Mouse (Mus musculus) lung, embryonic 15.5 days (tissue): Measurements from ENCODE around the gene Efna3. TPM values are rescaled to one million over a fixed set of nuclear protein-coding genes. Genes with fewer than 3 reads are reported as not detected.

Experiments
- ATAC-seq: fragments of 200-750 bp; cut with Nextera tagmentation; 2 replicates; pipeline ENCODE4 v1.8.0; 2017; ENCODE audit warnings: moderate number of reproducible peaks, borderline replicate concordance; ENCODE audit not compliant: low FRiP score, low TSS enrichment; ENCODE audit errors: extremely low read depth
- H3K27ac ChIP-seq: fragments of 300-500 bp; sonication (generic); 2 replicates; pipeline ENCODE4 v1.5.1; 2015; ENCODE audit warnings: moderate library complexity, mild to moderate bottlenecking, inconsistent platforms
- H3K27me3 ChIP-seq: fragments of 300-500 bp; sonication (generic); 2 replicates; pipeline ENCODE4 v1.6.1; 2015; ENCODE audit warnings: inconsistent platforms
- H3K36me3 ChIP-seq: fragments of 300-500 bp; sonication (generic); 2 replicates; pipeline ENCODE4 v1.6.1; 2015; ENCODE audit warnings: inconsistent platforms
- H3K4me1 ChIP-seq: fragments of 300-500 bp; sonication (generic); 2 replicates; pipeline ENCODE4 v1.6.1; 2015; ENCODE audit warnings: inconsistent platforms
- H3K4me2 ChIP-seq: fragments of 300-500 bp; sonication (generic); 2 replicates; pipeline ENCODE4 v1.6.1; 2015; ENCODE audit warnings: inconsistent platforms, mild to moderate bottlenecking, moderate library complexity
- H3K4me3 ChIP-seq: fragments of 300-500 bp; sonication (generic); 2 replicates; pipeline ENCODE4 v1.5.1; 2015; ENCODE audit warnings: mild to moderate bottlenecking, inconsistent platforms
- H3K9ac ChIP-seq: fragments of 300-500 bp; sonication (generic); 2 replicates; pipeline ENCODE4 v1.6.1; 2015; ENCODE audit warnings: inconsistent platforms
- H3K9me3 ChIP-seq: fragments of 300-500 bp; sonication (generic); 2 replicates; pipeline ENCODE4 v1.6.1; 2016; ENCODE audit warnings: inconsistent platforms
- WGBS: fragments of 180-500 bp; shearing (Covaris S2); methylation state at CpG from one replicate; pipeline ENCODE4 v1.1.7; 2015; 5-methylcytosine and 5-hydroxymethylcytosine counted together
- polyA plus RNA-seq: library from polyadenylated mRNA; unstranded; fragments of >200 nt; fragmentation: Nextera tagmentation; extraction: Ambion mirVana; gene quantifications from 2 replicates; pipeline ENCODE4 v1.2.1, GENCODE M21; 2015

Gene Efna3
- polyA plus RNA-seq, 1 experiment from 2014 or later, result 5.8 TPM

DNA sequence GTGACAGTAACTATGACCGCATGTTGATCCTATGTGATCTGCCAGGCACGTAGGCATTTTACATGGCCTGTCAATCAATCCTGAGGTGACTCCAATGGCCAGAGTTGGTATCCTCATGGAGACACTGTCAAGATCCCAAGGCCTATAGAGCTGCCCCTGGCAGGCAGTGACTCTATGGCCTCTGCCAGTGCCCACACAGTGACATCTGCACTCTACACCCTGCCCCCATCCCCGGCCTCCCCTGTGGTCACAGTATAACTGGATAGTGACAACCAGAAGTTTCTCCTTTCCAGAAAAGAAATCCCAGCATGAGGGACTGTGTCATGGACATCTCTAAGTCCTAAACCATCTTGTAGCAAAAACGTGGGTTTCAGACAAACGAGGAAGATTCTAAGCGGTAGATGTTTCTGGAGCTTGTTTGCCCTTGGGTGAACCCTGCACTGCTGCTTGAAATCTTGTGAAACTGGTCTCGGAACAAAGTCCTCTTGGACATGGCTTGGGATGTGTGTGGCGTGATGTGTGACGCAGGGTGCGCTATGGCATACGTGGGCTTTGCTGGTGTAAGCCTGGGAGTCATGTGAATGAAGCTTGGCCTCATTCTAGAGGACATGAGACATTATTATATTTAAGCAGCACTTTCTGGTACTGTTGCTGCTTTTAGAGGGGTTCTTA, 29.4 kb downstream of the Efna3 start:
- Histone ChIP-seq H3K27me3 (no peaks in the 10 kb centered on the region), H3K9ac (no peak overlapping the region), H3K4me1 (no peaks in the 10 kb centered on the region), H3K4me2 (no peak overlapping the region), H3K27ac (no peak overlapping the region), H3K9me3 (no peaks in the 10 kb centered on the region), H3K4me3 (no peak overlapping the region), H3K36me3 (no peaks in the 10 kb centered on the region)
- WGBS, result 84% methylated on average over 11 of the region's 11 CpGs
- no peak for ATAC-seq

DNA sequence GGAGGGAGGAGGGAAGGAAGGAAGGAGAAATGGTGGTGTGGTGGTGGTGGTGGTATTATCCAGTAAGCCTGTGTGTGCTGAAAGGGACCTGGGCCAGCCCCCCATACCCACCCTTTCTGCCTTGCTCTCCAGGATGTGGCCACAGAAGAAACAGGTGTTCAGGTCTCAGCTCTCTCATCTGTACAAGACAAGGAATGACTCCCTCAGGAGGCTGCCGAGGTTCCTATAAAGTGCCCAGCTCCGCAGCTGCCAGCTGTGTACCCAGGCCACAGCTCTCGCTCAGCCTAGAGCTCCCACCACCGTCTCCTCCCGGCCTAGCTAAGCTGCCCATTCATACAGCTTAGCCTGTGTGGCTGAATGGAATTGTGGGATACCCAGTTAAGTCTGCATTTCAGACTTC, 30.5 kb downstream of the Efna3 start:
- WGBS, result 67% methylated on average over 5 of the region's 5 CpGs
- Histone ChIP-seq H3K9me3 (no peaks in the 10 kb centered on the region), H3K27me3 (no peaks in the 10 kb centered on the region), H3K4me3 (no peak overlapping the region), H3K27ac (no peak overlapping the region), H3K9ac (no peak overlapping the region), H3K4me1 (peaks cover 5% of the 10 kb centered on the region; the same call in 1 of the 2 replicates), H3K4me2 (no peak overlapping the region), H3K36me3 (no peaks in the 10 kb centered on the region)
- no peak for ATAC-seq

DNA sequence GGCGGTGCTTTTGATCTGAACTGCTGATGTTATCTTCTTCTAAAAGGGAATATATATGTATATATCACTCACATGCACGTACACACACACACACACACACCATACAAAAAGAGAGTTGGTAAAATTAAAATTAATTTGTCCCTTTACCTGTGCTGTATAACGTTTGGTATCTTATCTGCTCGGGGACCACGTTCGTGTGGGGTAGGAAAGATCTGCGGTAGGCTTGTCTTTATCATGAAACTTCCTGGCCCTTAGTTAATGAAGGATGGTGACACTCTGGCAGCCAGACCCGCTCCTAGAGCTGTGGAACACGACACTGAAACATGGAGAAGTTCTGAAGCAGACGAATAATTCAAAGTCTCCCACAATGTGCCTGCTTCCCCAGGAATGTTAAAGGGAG, 30.9 kb downstream of the Efna3 start:
- no peak overlapping the region for H3K9ac ChIP-seq
- no peak for ATAC-seq

DNA sequence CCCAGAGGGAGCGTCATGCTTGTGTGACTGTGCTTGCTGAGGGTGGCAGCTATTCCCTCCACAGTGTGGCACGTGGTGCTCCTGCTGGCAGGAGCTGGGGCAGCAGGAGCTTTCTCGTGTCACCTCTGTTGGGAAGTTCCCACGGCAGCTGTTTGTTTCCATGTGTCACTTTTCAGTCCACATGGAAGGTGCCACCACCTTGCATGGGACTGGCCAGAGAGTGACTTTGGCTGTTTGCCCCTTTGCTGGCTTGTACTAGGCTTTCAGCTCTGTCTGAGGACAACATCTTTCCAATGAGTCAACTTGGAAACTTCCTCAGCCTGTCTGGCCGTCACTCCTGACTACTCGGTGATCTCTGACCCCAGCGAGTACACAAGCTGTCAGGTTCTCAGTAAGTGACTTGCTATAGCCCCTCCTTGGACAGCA, 34.2 kb downstream of the Efna3 start:
- no peak overlapping the region for H3K27ac ChIP-seq
- H3K9me3 ChIP-seq, result no peaks in the 10 kb centered on the region
- no peak for ATAC-seq
- no peaks in the 10 kb centered on the region for H3K36me3 ChIP-seq
- 20% methylated on average over 7 of the region's 7 CpGs for WGBS
- H3K4me3 ChIP-seq, result no peak overlapping the region
- H3K27me3 ChIP-seq, result no peaks in the 10 kb centered on the region
- no peak overlapping the region for H3K9ac ChIP-seq
- peaks cover 5% of the 10 kb centered on the region; the same call in 1 of the 2 replicates for H3K4me1 ChIP-seq
- H3K4me2 ChIP-seq, result no peak overlapping the region

More for the DNA sequence above, 30.9 kb downstream of the Efna3 start:
- no peaks in the 10 kb centered on the region for H3K27me3 ChIP-seq
- no peaks in the 10 kb centered on the region for H3K9me3 ChIP-seq
- no peak overlapping the region for H3K4me3 ChIP-seq
- H3K4me2 ChIP-seq, result no peak overlapping the region
- H3K4me1 ChIP-seq, result peaks cover 5% of the 10 kb centered on the region; the same call in 1 of the 2 replicates
- no peak overlapping the region for H3K27ac ChIP-seq
- H3K36me3 ChIP-seq, result no peaks in the 10 kb centered on the region
- 47% methylated on average over 10 of the region's 10 CpGs for WGBS

DNA sequence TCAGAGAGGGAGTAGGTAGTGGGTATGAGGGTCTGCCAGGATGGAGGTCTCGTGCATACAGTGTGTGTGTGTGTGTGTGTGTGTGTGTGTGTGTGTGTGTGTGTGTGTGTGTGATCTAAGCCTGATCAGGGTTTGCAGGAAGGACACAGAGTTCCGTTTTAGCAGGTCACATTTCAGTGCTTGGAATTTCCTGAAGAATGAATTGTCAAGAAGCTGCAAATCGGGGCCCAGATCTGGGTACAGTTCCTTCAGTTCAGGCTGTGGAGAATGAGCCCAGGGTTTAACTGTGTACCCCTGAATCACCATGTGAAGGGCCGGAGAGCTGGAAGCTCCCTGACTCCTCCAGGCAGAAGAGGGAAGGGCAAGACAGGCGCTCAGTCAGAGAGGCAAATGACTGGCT, 35.5 kb downstream of the Efna3 start:
- no peaks in the 10 kb centered on the region for H3K27me3 ChIP-seq
- H3K4me2 ChIP-seq, result no peak overlapping the region
- H3K36me3 ChIP-seq, result no peaks in the 10 kb centered on the region
- H3K4me3 ChIP-seq, result no peak overlapping the region
- H3K9me3 ChIP-seq, result no peaks in the 10 kb centered on the region
- no peak for ATAC-seq
- H3K4me1 ChIP-seq, result peaks cover 5% of the 10 kb centered on the region; the same call in 1 of the 2 replicates
- H3K9ac ChIP-seq, result no peak overlapping the region
- WGBS, result 46% methylated on average over 5 of the region's 5 CpGs
- peak overlapping the region; percentile 56 for H3K27ac ChIP-seq

DNA sequence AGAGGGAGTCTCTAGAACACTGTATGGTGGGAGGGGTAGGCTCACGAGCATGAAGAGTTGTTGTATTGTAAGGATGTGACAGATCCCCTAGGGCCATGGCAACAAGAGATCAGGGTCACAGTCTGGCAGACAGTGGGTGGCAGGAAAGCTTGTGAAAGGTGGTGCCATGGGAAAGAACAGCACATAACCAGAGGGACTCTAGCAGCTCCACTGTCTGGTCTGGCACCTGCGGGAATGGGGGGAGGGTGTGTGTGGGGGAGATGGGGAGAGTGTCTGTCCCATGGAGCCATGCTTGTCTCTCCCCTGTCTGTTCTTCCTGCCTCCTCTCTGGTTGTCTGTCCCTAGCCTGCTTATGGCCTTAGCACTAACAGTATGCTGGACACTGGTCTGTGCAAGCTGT, 37.2 kb downstream of the Efna3 start:
- no peak for ATAC-seq
- Histone ChIP-seq H3K9ac (no peak overlapping the region), H3K4me3 (no peak overlapping the region), H3K9me3 (no peaks in the 10 kb centered on the region), H3K4me1 (peaks cover 20% of the 10 kb centered on the region), H3K36me3 (no peaks in the 10 kb centered on the region), H3K4me2 (no peak overlapping the region), H3K27ac (no peak overlapping the region), H3K27me3 (0 out of 2 replicates have a peak, but pooled peaks cover 4% of the 10 kb centered on the region)
- WGBS, result 29% methylated on average over 2 of the region's 2 CpGs

DNA sequence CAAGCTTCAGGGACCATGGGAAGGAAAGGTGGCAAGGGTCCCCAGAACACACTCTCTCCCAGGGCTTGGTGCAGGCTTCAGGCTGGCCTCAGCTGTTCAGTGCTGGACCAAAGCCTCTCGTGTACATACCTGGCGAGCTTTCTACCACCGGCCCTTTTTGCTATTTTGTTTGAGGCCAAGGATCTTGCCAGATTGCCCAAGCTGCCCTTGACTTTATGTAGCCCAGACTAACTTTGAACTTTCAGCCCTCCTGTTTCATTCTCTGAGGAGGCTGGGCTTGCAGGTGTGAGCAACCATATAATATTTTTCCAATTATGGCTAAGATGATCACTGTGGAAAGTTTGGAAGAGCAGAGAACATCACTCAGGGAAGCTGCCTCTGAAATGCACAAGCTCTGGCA, 38.5 kb downstream of the Efna3 start:
- Histone ChIP-seq H3K27me3 (peaks cover 8% of the 10 kb centered on the region; the same call in 1 of the 2 replicates), H3K4me1 (peaks cover 27% of the 10 kb centered on the region), H3K36me3 (no peaks in the 10 kb centered on the region), H3K27ac (no peak overlapping the region), H3K4me3 (no peak overlapping the region), H3K4me2 (no peak overlapping the region), H3K9me3 (no peaks in the 10 kb centered on the region), H3K9ac (no peak overlapping the region)
- 75% methylated on average over 3 of the region's 3 CpGs for WGBS
- no peak for ATAC-seq

DNA sequence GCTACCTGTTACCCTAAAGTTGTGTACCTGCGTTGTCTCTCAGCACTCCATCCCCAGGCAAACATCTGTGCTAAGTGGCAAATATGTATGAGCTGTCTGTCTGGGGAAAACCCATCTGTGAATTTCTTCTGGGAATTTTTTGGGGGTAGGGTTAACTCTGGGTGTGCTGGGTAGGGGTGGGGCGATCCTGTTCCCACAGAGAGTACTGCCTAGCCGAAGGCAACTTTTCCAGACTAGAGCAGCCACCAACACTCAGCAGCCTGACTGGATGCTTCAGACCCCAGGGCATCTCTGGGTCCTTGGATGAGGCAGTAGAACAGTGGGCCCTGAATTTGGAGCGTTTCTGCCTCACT, 40.5 kb downstream of the Efna3 start:
- Histone ChIP-seq H3K4me3 (no peak overlapping the region), H3K4me2 (0 out of 2 replicates have a peak overlapping the region, but pooled peaks have one; percentile 85), H3K9ac (no peak overlapping the region), H3K36me3 (no peaks in the 10 kb centered on the region), H3K9me3 (no peaks in the 10 kb centered on the region), H3K27me3 (peaks cover 8% of the 10 kb centered on the region; the same call in 1 of the 2 replicates), H3K4me1 (peaks cover 29% of the 10 kb centered on the region), H3K27ac (0 out of 2 replicates have a peak overlapping the region, but pooled peaks have one; percentile 15)
- ATAC-seq, result no peak
- WGBS, result 12% methylated on average over 4 of the region's 4 CpGs

DNA sequence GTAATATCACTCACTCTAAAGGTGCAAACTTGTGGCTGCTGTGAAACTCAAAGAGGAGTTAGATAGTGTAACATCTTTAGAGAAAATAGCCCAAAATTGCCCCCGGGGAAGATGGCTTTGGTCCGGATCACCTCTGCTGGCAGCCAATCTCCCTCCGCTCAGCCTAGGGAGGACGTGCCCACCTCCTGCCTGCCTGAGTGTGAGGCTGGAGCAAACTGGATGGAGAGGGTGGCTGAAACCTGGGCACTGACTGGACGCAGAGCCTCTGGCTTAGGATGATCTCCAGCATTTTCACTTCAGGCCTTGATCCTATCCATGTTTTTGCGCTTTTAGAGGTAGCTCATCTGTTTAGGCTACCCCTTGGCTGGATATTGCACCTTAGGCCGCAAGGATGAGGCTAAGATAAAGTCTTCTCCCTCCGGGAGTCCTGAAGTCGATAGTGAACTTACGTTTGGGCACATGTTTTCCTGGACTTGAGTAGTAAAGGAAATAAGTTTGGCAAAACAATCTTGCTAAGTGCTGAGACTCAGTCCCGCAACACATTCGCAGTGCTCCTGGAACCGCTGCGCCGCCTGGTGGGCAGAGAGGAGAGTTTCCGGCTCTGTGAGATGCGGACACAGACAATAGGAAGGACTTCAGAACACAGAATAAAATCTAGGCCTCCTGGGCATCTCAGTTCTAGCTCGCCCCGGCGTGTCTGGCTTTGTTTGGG, 41.0 kb downstream of the Efna3 start:
- no peaks in the 10 kb centered on the region for H3K9me3 ChIP-seq
- peak overlapping the region; percentile 77; the same call in 1 of the 2 replicates for H3K9ac ChIP-seq
- ATAC-seq, result no peak
- H3K4me3 ChIP-seq, result peak overlapping the region; percentile 64
- peak overlapping the region; percentile 85 for H3K4me2 ChIP-seq
- WGBS, result 12% methylated on average over 20 of the region's 20 CpGs
- peaks cover 35% of the 10 kb centered on the region for H3K4me1 ChIP-seq
- H3K27ac ChIP-seq, result peak overlapping the region; percentile 94
- H3K36me3 ChIP-seq, result no peaks in the 10 kb centered on the region
- H3K27me3 ChIP-seq, result peaks cover 8% of the 10 kb centered on the region; the same call in 1 of the 2 replicates

DNA sequence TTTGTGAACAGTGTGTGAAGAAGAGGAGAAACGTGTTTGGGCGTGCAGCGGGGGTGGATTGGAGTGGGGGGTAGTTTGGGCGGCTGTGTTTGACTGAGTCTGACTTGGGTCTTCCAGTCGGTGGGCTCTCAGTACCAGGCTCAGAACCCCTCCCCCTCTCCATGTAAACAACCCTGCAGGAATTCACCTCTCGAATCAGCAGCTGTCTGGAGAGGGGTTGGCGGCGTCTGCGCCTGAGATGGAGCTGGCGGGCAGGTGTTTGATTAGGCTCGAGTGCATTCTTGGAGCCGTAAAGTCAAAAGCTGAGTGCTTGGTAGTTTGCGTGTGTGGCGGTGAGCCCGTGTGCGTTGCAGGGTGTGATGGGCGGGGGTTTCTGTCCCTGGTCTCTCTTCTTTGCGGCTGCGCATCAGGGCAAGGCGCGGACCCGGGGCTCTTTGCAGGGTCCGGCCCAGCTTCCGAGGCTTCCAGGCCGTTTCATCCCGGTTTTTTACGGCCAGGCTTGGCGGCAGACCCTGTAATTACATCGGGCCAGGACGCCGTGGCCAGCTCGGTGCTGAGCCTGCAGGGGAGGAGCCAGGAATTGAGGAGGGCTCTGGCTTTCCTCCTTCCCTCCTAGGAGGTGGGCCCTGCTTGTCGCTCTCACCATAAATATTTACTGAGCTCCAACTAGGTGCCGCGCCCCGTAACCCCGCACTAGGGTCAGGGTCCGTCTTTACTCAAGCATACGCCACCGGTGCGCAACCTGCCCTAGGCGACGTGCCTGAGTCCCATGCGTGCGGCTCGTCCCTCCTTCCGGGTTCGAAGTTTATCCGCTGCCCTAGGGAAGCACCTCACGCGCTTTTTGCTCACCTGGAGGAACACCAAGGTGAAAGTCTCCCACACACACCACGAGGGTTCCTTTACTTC, 41.9 kb downstream of the Efna3 start, which contains the start of gene Efna1:
TSS of gene Efna1 (minus strand) at position 537 of the 906 bp plus-strand sequence.
- peaks cover 8% of the 10 kb centered on the region; the same call in 1 of the 2 replicates for H3K27me3 ChIP-seq
- peaks cover 43% of the 10 kb centered on the region for H3K4me1 ChIP-seq
- H3K4me2 ChIP-seq, result peak within 1 kb of the TSS; percentile 85
- peak within 1 kb of the TSS; percentile 64 for H3K4me3 ChIP-seq
- ATAC-seq, result peak; percentile 32; the same call in 1 of the 2 replicates
- peak within 1 kb of the TSS; percentile 94 for H3K27ac ChIP-seq
- peaks cover 2% of the 10 kb centered on the region; the same call in 1 of the 2 replicates for H3K36me3 ChIP-seq
- WGBS, result under 1% methylated on average over 52 of the region's 52 CpGs
- peak within 1 kb of the TSS; percentile 77 for H3K9ac ChIP-seq
- no peaks in the 10 kb centered on the region for H3K9me3 ChIP-seq

DNA sequence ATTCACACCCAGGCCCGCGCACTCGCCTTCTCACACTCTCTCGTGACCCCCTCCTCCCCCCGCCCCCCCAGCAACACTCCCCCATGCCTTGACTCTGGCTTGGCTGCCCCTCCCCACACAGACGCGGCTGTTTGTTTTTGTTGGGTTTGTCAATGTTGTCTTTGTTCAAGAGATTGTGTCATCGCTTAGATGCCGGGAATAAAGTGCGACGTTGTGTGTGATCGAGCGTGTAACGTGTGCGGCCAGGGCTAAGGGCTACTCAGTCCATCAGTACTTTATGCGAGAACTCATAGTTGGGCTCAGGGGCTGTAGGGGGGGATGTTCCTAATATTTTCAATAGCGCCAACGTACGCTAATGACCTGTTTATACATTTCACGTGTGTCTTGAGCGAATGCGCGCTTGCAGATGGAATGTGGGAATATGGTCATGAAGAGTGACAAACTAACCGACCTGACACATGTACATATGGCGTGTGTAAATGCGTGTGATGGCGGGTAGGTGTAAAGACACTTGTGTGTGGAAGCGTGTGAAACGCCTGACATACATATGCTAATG, 42.6 kb downstream of the Efna3 start:
- Histone ChIP-seq H3K36me3 (peaks cover 8% of the 10 kb centered on the region; the same call in 1 of the 2 replicates), H3K9me3 (no peaks in the 10 kb centered on the region), H3K27me3 (peaks cover 8% of the 10 kb centered on the region; the same call in 1 of the 2 replicates), H3K27ac (peak overlapping the region; percentile 94), H3K4me3 (peak overlapping the region; percentile 64), H3K4me2 (peak overlapping the region; percentile 85), H3K4me1 (peaks cover 43% of the 10 kb centered on the region), H3K9ac (peak overlapping the region; percentile 77)
- under 1% methylated on average over 29 of the region's 29 CpGs for WGBS
- 0 out of 2 replicates have a peak, but pooled peaks have one; percentile 8 for ATAC-seq
